Mouse (Mus musculus) thymus, adult 18-20 months (tissue): ENCODE data around the gene Sh2d3c.

Source experiments
- DNase-seq, 2 experiments: peaks; one replicate each; pipeline ENCODE4 v3.0.0; 2022; ENCODE audit warnings: mixed read lengths in 2 of 2

Gene Sh2d3c

DNA sequence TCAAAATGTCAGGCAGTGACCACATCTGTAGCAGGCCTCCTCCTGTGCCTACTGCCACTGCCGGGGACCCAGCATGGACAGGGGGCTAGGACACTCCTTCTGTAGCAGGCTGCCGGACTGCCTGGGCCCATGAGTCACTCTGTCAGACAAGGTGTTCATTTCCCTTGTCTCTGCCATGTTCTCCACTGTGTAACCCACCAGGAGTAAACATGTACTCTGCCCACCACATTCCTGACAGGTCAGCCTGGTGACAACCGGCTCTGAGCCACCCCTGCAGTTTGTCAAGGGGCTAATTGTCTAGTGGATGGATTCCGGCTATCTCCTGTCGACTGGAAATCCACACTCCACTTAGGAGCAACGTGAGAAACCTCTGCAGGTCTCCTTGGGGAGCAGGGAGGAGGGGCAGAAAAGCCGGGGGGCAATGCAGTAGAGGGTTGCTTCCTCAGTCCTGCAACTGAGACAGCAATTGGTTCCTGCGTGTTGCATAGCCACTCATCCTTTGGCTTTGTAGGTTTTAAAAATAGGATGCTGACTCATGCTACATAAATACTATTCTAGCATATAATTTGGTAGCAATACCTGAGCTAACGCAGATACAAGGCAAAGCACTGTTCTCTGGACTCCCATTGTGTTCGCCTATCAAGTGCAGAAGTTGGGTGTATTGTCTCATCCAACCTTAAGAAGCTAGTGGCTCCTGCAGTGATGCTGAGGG lies 77.6 kb downstream of the Sh2d3c start:
- DNase-seq, result no peak
